Mouse (Mus musculus): ENCODE measurements around the gene Tmc7. TPM values are rescaled to one million over a fixed set of nuclear protein-coding genes. Genes with fewer than 3 reads are reported as not detected.
A peak's percentile ranks its signal among the peaks of the same experiment; 100 is the strongest.

The Tmc7 gene
- polyA plus RNA-seq, 1 experiment from 2014 or later: 1.9 TPM

GRCm38 (mm10) chr7:118611933-118612332, 27.4 kb upstream of the Tmc7 start:
- no peak overlapping the region for H3K4me2 ChIP-seq
- no peaks in the 10 kb centered on the region for H3K36me3 ChIP-seq (ENCODE audit: control insufficient read depth, insufficient read depth, low read length)
- H3K4me3 ChIP-seq (ENCODE audit: low read depth, low read length): no peak overlapping the region
- H3K4me1 ChIP-seq (ENCODE audit: control insufficient read depth, insufficient read depth, low read length): no peaks in the 10 kb centered on the region
- no peaks in the 10 kb centered on the region for H3K9me3 ChIP-seq (replicated peaks; ENCODE audit: control insufficient read depth, low read length)
- peaks cover 2% of the 10 kb centered on the region; the same call in 1 of the 2 replicates for H3K27me3 ChIP-seq (ENCODE audit: control insufficient read depth, insufficient read depth, low read length)
- WGBS (ENCODE audit: insufficient replicate concordance): 79% methylated on average over 8 of the region's 8 CpGs
- no peak overlapping the region for H3K27ac ChIP-seq (ENCODE audit: low read depth, low read length)
- no peak overlapping the region for H3K9ac ChIP-seq (ENCODE audit: low read depth, low read length)
- ATAC-seq (replicated peaks; ENCODE audit: insufficient number of reproducible peaks, low FRiP score, low TSS enrichment): no peak

GRCm38 (mm10) chr7:118611185-118611749, 26.7 kb upstream of the Tmc7 start:
- H3K9ac ChIP-seq (ENCODE audit: low read depth, low read length): no peak overlapping the region
- no peaks in the 10 kb centered on the region for H3K4me1 ChIP-seq (ENCODE audit: control insufficient read depth, insufficient read depth, low read length)
- H3K4me2 ChIP-seq: no peak overlapping the region
- no peaks in the 10 kb centered on the region for H3K9me3 ChIP-seq (replicated peaks; ENCODE audit: control insufficient read depth, low read length)
- no peaks in the 10 kb centered on the region for H3K36me3 ChIP-seq (ENCODE audit: control insufficient read depth, insufficient read depth, low read length)
- ATAC-seq (replicated peaks; ENCODE audit: insufficient number of reproducible peaks, low FRiP score, low TSS enrichment): no peak
- no peak overlapping the region for H3K27ac ChIP-seq (ENCODE audit: low read depth, low read length)
- WGBS (ENCODE audit: insufficient replicate concordance): 79% methylated on average over 4 of the region's 4 CpGs
- H3K27me3 ChIP-seq (ENCODE audit: control insufficient read depth, insufficient read depth, low read length): peaks cover 2% of the 10 kb centered on the region; the same call in 1 of the 2 replicates
- H3K4me3 ChIP-seq (ENCODE audit: low read depth, low read length): no peak overlapping the region

GRCm38 (mm10) chr7:118610721-118611120, 26.2 kb upstream of the Tmc7 start:
- Histone ChIP-seq H3K9me3 (replicated peaks; ENCODE audit: control insufficient read depth, low read length) (no peaks in the 10 kb centered on the region; the same call in 1 of the 2 replicates), H3K36me3 (ENCODE audit: control insufficient read depth, insufficient read depth, low read length) (no peaks in the 10 kb centered on the region), H3K4me3 (ENCODE audit: low read depth, low read length) (no peak overlapping the region), H3K9ac (ENCODE audit: low read depth, low read length) (no peak overlapping the region), H3K27ac (ENCODE audit: low read depth, low read length) (no peak overlapping the region), H3K4me2 (no peak overlapping the region), H3K27me3 (ENCODE audit: control insufficient read depth, insufficient read depth, low read length) (peaks cover 2% of the 10 kb centered on the region; the same call in 1 of the 2 replicates), H3K4me1 (ENCODE audit: control insufficient read depth, insufficient read depth, low read length) (no peaks in the 10 kb centered on the region)
- ATAC-seq (replicated peaks; ENCODE audit: insufficient number of reproducible peaks, low FRiP score, low TSS enrichment): no peak
- WGBS (ENCODE audit: insufficient replicate concordance): 77% methylated on average over 13 of the region's 13 CpGs

- no peak overlapping the region for H3K27ac ChIP-seq (ENCODE audit: low read depth, low read length)
- no peaks in the 10 kb centered on the region; the same call in 1 of the 2 replicates for H3K9me3 ChIP-seq (replicated peaks; ENCODE audit: control insufficient read depth, low read length)
- peaks cover 4% of the 10 kb centered on the region; the same call in 1 of the 2 replicates for H3K27me3 ChIP-seq (ENCODE audit: control insufficient read depth, insufficient read depth, low read length)
- no peak overlapping the region for H3K9ac ChIP-seq (ENCODE audit: low read depth, low read length)
- H3K36me3 ChIP-seq (ENCODE audit: control insufficient read depth, insufficient read depth, low read length): no peaks in the 10 kb centered on the region
- no peak overlapping the region for H3K4me3 ChIP-seq (ENCODE audit: low read depth, low read length)
- no peak for ATAC-seq (replicated peaks; ENCODE audit: insufficient number of reproducible peaks, low FRiP score, low TSS enrichment)
- no peak overlapping the region for H3K4me2 ChIP-seq
- 89% methylated on average over 7 of the region's 7 CpGs for WGBS (ENCODE audit: insufficient replicate concordance)
- H3K4me1 ChIP-seq (ENCODE audit: control insufficient read depth, insufficient read depth, low read length): no peaks in the 10 kb centered on the region
Measured at GRCm38 (mm10) chr7:118609815-118610214, 25.3 kb upstream of the Tmc7 start.

GRCm38 (mm10) chr7:118604842-118605241, 20.3 kb upstream of the Tmc7 start:
- no peaks in the 10 kb centered on the region for H3K36me3 ChIP-seq (ENCODE audit: control insufficient read depth, insufficient read depth, low read length)
- no peak overlapping the region for H3K4me3 ChIP-seq (ENCODE audit: low read depth, low read length)
- no peak for ATAC-seq (replicated peaks; ENCODE audit: insufficient number of reproducible peaks, low FRiP score, low TSS enrichment)
- H3K4me2 ChIP-seq: no peak overlapping the region
- no peaks in the 10 kb centered on the region for H3K4me1 ChIP-seq (ENCODE audit: control insufficient read depth, insufficient read depth, low read length)
- no peaks in the 10 kb centered on the region; the same call in 1 of the 2 replicates for H3K9me3 ChIP-seq (replicated peaks; ENCODE audit: control insufficient read depth, low read length)
- no peak overlapping the region for H3K27ac ChIP-seq (ENCODE audit: low read depth, low read length)
- H3K9ac ChIP-seq (ENCODE audit: low read depth, low read length): no peak overlapping the region
- 83% methylated on average over 8 of the region's 8 CpGs for WGBS (ENCODE audit: insufficient replicate concordance)
- peaks cover 26% of the 10 kb centered on the region for H3K27me3 ChIP-seq (ENCODE audit: control insufficient read depth, insufficient read depth, low read length)

- ATAC-seq (replicated peaks; ENCODE audit: insufficient number of reproducible peaks, low FRiP score, low TSS enrichment): no peak
- Histone ChIP-seq H3K4me3 (ENCODE audit: low read depth, low read length) (no peak overlapping the region), H3K27ac (ENCODE audit: low read depth, low read length) (no peak overlapping the region), H3K9ac (ENCODE audit: low read depth, low read length) (no peak overlapping the region), H3K9me3 (replicated peaks; ENCODE audit: control insufficient read depth, low read length) (no peaks in the 10 kb centered on the region), H3K36me3 (ENCODE audit: control insufficient read depth, insufficient read depth, low read length) (no peaks in the 10 kb centered on the region), H3K4me1 (ENCODE audit: control insufficient read depth, insufficient read depth, low read length) (no peaks in the 10 kb centered on the region; the same call in 1 of the 2 replicates), H3K27me3 (ENCODE audit: control insufficient read depth, insufficient read depth, low read length) (peaks cover 63% of the 10 kb centered on the region), H3K4me2 (no peak overlapping the region)
- WGBS (ENCODE audit: insufficient replicate concordance): 78% methylated on average over 12 of the region's 12 CpGs
Measured at GRCm38 (mm10) chr7:118599954-118600631, 15.6 kb upstream of the Tmc7 start.

GRCm38 (mm10) chr7:118597201-118597600, 12.7 kb upstream of the Tmc7 start, which contains the start of gene Tmc5:
TSS of gene Tmc5 (plus strand) at chr7:118597297.
- no peak within 1 kb of the TSS for H3K27ac ChIP-seq (ENCODE audit: low read depth, low read length)
- ATAC-seq (replicated peaks; ENCODE audit: insufficient number of reproducible peaks, low FRiP score, low TSS enrichment): no peak
- peaks cover 85% of the 10 kb centered on the region for H3K27me3 ChIP-seq (ENCODE audit: control insufficient read depth, insufficient read depth, low read length)
- 0 out of 2 replicates have a peak within 1 kb of the TSS, but pooled peaks have one; percentile 39 for H3K9ac ChIP-seq (ENCODE audit: low read depth, low read length)
- H3K4me1 ChIP-seq (ENCODE audit: control insufficient read depth, insufficient read depth, low read length): peaks cover 2% of the 10 kb centered on the region; the same call in 1 of the 2 replicates
- no peaks in the 10 kb centered on the region for H3K9me3 ChIP-seq (replicated peaks; ENCODE audit: control insufficient read depth, low read length)
- WGBS (ENCODE audit: insufficient replicate concordance): 6% methylated on average over 23 of the region's 23 CpGs
- H3K36me3 ChIP-seq (ENCODE audit: control insufficient read depth, insufficient read depth, low read length): no peaks in the 10 kb centered on the region
- peak within 1 kb of the TSS; percentile 32 for H3K4me3 ChIP-seq (ENCODE audit: low read depth, low read length)
- peak within 1 kb of the TSS; percentile 58 for H3K4me2 ChIP-seq

- H3K27me3 ChIP-seq (ENCODE audit: control insufficient read depth, insufficient read depth, low read length): peaks cover 80% of the 10 kb centered on the region
- no peak overlapping the region for H3K4me2 ChIP-seq
- H3K9me3 ChIP-seq (replicated peaks; ENCODE audit: control insufficient read depth, low read length): no peaks in the 10 kb centered on the region
- H3K4me1 ChIP-seq (ENCODE audit: control insufficient read depth, insufficient read depth, low read length): peaks cover 2% of the 10 kb centered on the region; the same call in 1 of the 2 replicates
- H3K27ac ChIP-seq (ENCODE audit: low read depth, low read length): no peak overlapping the region
- no peak overlapping the region for H3K4me3 ChIP-seq (ENCODE audit: low read depth, low read length)
- no peak overlapping the region for H3K9ac ChIP-seq (ENCODE audit: low read depth, low read length)
- no peaks in the 10 kb centered on the region for H3K36me3 ChIP-seq (ENCODE audit: control insufficient read depth, insufficient read depth, low read length)
- 73% methylated on average over 11 of the region's 11 CpGs for WGBS (ENCODE audit: insufficient replicate concordance)
- ATAC-seq (replicated peaks; ENCODE audit: insufficient number of reproducible peaks, low FRiP score, low TSS enrichment): no peak
Measured at GRCm38 (mm10) chr7:118596271-118596670, 11.7 kb upstream of the Tmc7 start.

Data from heart, embryonic 11.5 days (tissue).